Mouse (Mus musculus) lung, embryonic 16.5 days (tissue): Measurements from ENCODE around the gene Psmg1. TPM values are rescaled to one million over a fixed set of nuclear protein-coding genes. Genes with fewer than 3 reads are reported as not detected.
"Not testable (repeated sequence)": the region's sequence is repeated elsewhere in the genome, so short reads cannot be mapped to it uniquely, and the experiment has no call there.

Experiments used
- ATAC-seq: fragments of 200-750 bp; cut with Nextera tagmentation; 2 replicates; pipeline ENCODE4 v1.8.0; 2017; ENCODE audit warnings: low read depth, mild to moderate bottlenecking, moderate library complexity
- H3K27ac ChIP-seq: fragments of 300-500 bp; sonication (generic); 2 replicates; pipeline ENCODE4 v1.5.1; 2014; ENCODE audit warnings: mild to moderate bottlenecking, control low read depth, low read length
- H3K27me3 ChIP-seq: fragments of 300-500 bp; sonication (generic); 2 replicates; pipeline ENCODE4 v1.6.1; 2014; ENCODE audit warnings: low read depth, low read length, mixed read lengths; ENCODE audit not compliant: control insufficient read depth, insufficient read depth
- H3K36me3 ChIP-seq: fragments of 300-500 bp; sonication (generic); 2 replicates; pipeline ENCODE4 v1.6.1; 2014; ENCODE audit warnings: low read length; ENCODE audit not compliant: control insufficient read depth, insufficient read depth
- H3K4me1 ChIP-seq: fragments of 300-500 bp; sonication (generic); replicated peaks from 2 replicates; pipeline ENCODE4 v1.6.1; 2014; ENCODE audit warnings: low read length, mixed read lengths; ENCODE audit not compliant: control insufficient read depth, insufficient read depth
- H3K4me2 ChIP-seq: fragments of 300-500 bp; sonication (generic); 2 replicates; pipeline ENCODE4 v1.6.1; 2014; ENCODE audit warnings: low read depth, low read length, control low read depth
- H3K4me3 ChIP-seq: fragments of 300-500 bp; sonication (generic); 2 replicates; pipeline ENCODE4 v1.5.1; 2014; ENCODE audit warnings: mild to moderate bottlenecking, low read length, control low read depth
- H3K9ac ChIP-seq: fragments of 300-500 bp; sonication (generic); 2 replicates; pipeline ENCODE4 v1.6.1; 2014; ENCODE audit warnings: low read length, control low read depth
- H3K9me3 ChIP-seq: fragments of 300-500 bp; sonication (generic); 2 replicates; pipeline ENCODE4 v1.6.1; 2016; ENCODE audit warnings: low read length; ENCODE audit not compliant: control insufficient read depth
- WGBS: fragments of 180-500 bp; shearing (Covaris S2); extraction: QIAGEN DNeasy Blood & Tissue Kit; methylation state at CpG from one replicate; pipeline ENCODE4 v1.1.7; 2014; 5-methylcytosine and 5-hydroxymethylcytosine counted together
- polyA plus RNA-seq: library from polyadenylated mRNA; unstranded; fragments of >200 nt; fragmentation: Nextera tagmentation; extraction: Ambion mirVana; gene quantifications from 2 replicates; pipeline ENCODE4 v1.2.1, GENCODE M21; 2015

The Psmg1 gene
- polyA plus RNA-seq, result 64.7 and 67.7 TPM in 2 replicates

- Histone ChIP-seq H3K36me3 (peaks cover 9% of the 10 kb centered on the region), H3K4me2 (peak within 1 kb of the TSS; percentile 67), H3K9me3 (no peaks in the 10 kb centered on the region), H3K4me3 (peak within 1 kb of the TSS; percentile 78), H3K9ac (peak within 1 kb of the TSS; percentile 86), H3K27ac (peak within 1 kb of the TSS; percentile 72), H3K27me3 (no peaks in the 10 kb centered on the region), H3K4me1 (peaks cover 10% of the 10 kb centered on the region; the same call in 1 of the 2 replicates)
- WGBS, result under 1% methylated on average over 62 of the region's 62 CpGs
- peak; percentile 95 for ATAC-seq
Measured at GRCm38 (mm10) chr16:95990462-95991121, at the start of gene Psmg1. Gene Psmg1 (minus strand): TSS chr16:95990960.

GRCm38 (mm10) chr16:96039538-96039937 is 48.8 kb upstream of the Psmg1 start:
- H3K27me3 ChIP-seq, result no peaks in the 10 kb centered on the region
- WGBS, result 62% methylated on average over 6 of the region's 6 CpGs
- ATAC-seq, result no peak
- no peak overlapping the region for H3K27ac ChIP-seq
- no peaks in the 10 kb centered on the region for H3K9me3 ChIP-seq
- peaks cover 60% of the 10 kb centered on the region for H3K36me3 ChIP-seq
- H3K4me1 ChIP-seq, result no peaks in the 10 kb centered on the region
- no peak overlapping the region for H3K4me2 ChIP-seq
- H3K9ac ChIP-seq, result no peak overlapping the region
- H3K4me3 ChIP-seq, result no peak overlapping the region

- 92% methylated on average over 6 of the region's 6 CpGs for WGBS
- no peak overlapping the region for H3K27ac ChIP-seq
Measured at GRCm38 (mm10) chr16:96034473-96034872, 43.7 kb upstream of the Psmg1 start.

GRCm38 (mm10) chr16:96032368-96033043 is 41.7 kb upstream of the Psmg1 start:
- H3K27ac ChIP-seq, result no peak overlapping the region
- peaks cover 64% of the 10 kb centered on the region for H3K36me3 ChIP-seq
- H3K4me2 ChIP-seq, result no peak overlapping the region
- ATAC-seq, result no peak
- H3K4me3 ChIP-seq, result no peak overlapping the region
- no peaks in the 10 kb centered on the region for H3K9me3 ChIP-seq
- WGBS, result 86% methylated on average over 13 of the region's 13 CpGs
- H3K27me3 ChIP-seq, result no peaks in the 10 kb centered on the region
- H3K9ac ChIP-seq, result no peak overlapping the region
- H3K4me1 ChIP-seq, result no peaks in the 10 kb centered on the region

More at GRCm38 (mm10) chr16:96034473-96034872, 43.7 kb upstream of the Psmg1 start:
- H3K27me3 ChIP-seq, result no peaks in the 10 kb centered on the region
- ATAC-seq, result no peak
- no peak overlapping the region for H3K9ac ChIP-seq
- H3K4me1 ChIP-seq, result no peaks in the 10 kb centered on the region
- H3K9me3 ChIP-seq, result no peaks in the 10 kb centered on the region
- no peak overlapping the region for H3K4me3 ChIP-seq
- no peak overlapping the region for H3K4me2 ChIP-seq
- peaks cover 63% of the 10 kb centered on the region for H3K36me3 ChIP-seq

- H3K27ac ChIP-seq, result no peak overlapping the region
- no peak overlapping the region for H3K9ac ChIP-seq
- no peaks in the 10 kb centered on the region for H3K27me3 ChIP-seq
- ATAC-seq, result no peak
- no peak overlapping the region for H3K4me3 ChIP-seq
- no peaks in the 10 kb centered on the region for H3K4me1 ChIP-seq
- peaks cover 70% of the 10 kb centered on the region for H3K36me3 ChIP-seq
- WGBS, result 88% methylated on average over 2 of the region's 2 CpGs
- no peaks in the 10 kb centered on the region for H3K9me3 ChIP-seq
- no peak overlapping the region for H3K4me2 ChIP-seq
Measured at GRCm38 (mm10) chr16:96030476-96031102, 39.8 kb upstream of the Psmg1 start.

GRCm38 (mm10) chr16:96026256-96026655 is 35.5 kb upstream of the Psmg1 start:
- H3K4me2 ChIP-seq, result no peak overlapping the region
- H3K27ac ChIP-seq, result no peak overlapping the region
- H3K9me3 ChIP-seq, result no peaks in the 10 kb centered on the region
- H3K4me1 ChIP-seq, result no peaks in the 10 kb centered on the region
- no peak for ATAC-seq
- no peaks in the 10 kb centered on the region for H3K27me3 ChIP-seq
- peaks cover 42% of the 10 kb centered on the region for H3K36me3 ChIP-seq
- H3K9ac ChIP-seq, result no peak overlapping the region
- no peak overlapping the region for H3K4me3 ChIP-seq
- WGBS, result 86% methylated on average over 5 of the region's 5 CpGs

GRCm38 (mm10) chr16:96025244-96025643 is 34.5 kb upstream of the Psmg1 start:
- WGBS, result 80% methylated on average over 3 of the region's 3 CpGs
- H3K4me3 ChIP-seq, result no peak overlapping the region
- no peak for ATAC-seq
- no peaks in the 10 kb centered on the region for H3K9me3 ChIP-seq
- no peaks in the 10 kb centered on the region for H3K27me3 ChIP-seq
- no peaks in the 10 kb centered on the region for H3K4me1 ChIP-seq
- H3K36me3 ChIP-seq, result peaks cover 40% of the 10 kb centered on the region
- H3K9ac ChIP-seq, result no peak overlapping the region
- no peak overlapping the region for H3K4me2 ChIP-seq
- no peak overlapping the region for H3K27ac ChIP-seq

- Histone ChIP-seq H3K4me2 (no peak overlapping the region), H3K27me3 (no peaks in the 10 kb centered on the region), H3K9ac (no peak overlapping the region), H3K27ac (no peak overlapping the region), H3K9me3 (no peaks in the 10 kb centered on the region), H3K36me3 (peaks cover 46% of the 10 kb centered on the region), H3K4me3 (no peak overlapping the region), H3K4me1 (no peaks in the 10 kb centered on the region)
- WGBS, result 87% methylated on average over 10 of the region's 10 CpGs
- no peak for ATAC-seq
Measured at GRCm38 (mm10) chr16:96021045-96021444, 30.3 kb upstream of the Psmg1 start.

- not testable (repeated sequence) for H3K27ac ChIP-seq, H3K9me3 ChIP-seq, H3K27me3 ChIP-seq, H3K9ac ChIP-seq, ATAC-seq, H3K4me2 ChIP-seq, H3K4me3 ChIP-seq, H3K4me1 ChIP-seq
- WGBS, result no CpG with 5 or more reads among the region's 10 CpGs
- H3K36me3 ChIP-seq, result peaks cover 14% of the 10 kb centered on the region
Measured at GRCm38 (mm10) chr16:96009124-96009523, 18.4 kb upstream of the Psmg1 start.
